Mouse (Mus musculus): ENCODE measurements around the gene Rnd1.
A peak's percentile ranks its signal among the peaks of the same experiment; 100 is the strongest.

Rnd1 gene

GRCm38 (mm10) chr15:98680660-98681059 is 3.4 kb upstream of the Rnd1 start:
- DNase-seq (ENCODE audit: low read depth in 2 of 2, low spot score in 2 of 2) = no peak

GRCm38 (mm10) chr15:98677977-98678376 is 716 bp upstream of the Rnd1 start:
- no peak for DNase-seq (ENCODE audit: low read depth in 2 of 2, low spot score in 2 of 2)

GRCm38 (mm10) chr15:98676471-98676870 is 790 bp downstream of the Rnd1 start:
- DNase-seq (ENCODE audit: low read depth in 2 of 2, low spot score in 2 of 2) = peak; percentile 15 to 31

- DNase-seq (ENCODE audit: low read depth in 2 of 2, low spot score in 2 of 2) = no peak
Measured at GRCm38 (mm10) chr15:98675634-98676250, 1.5 kb downstream of the Rnd1 start.

- DNase-seq (ENCODE audit: low read depth in 2 of 2, low spot score in 2 of 2) = no peak
Measured at GRCm38 (mm10) chr15:98674994-98675545, 2.2 kb downstream of the Rnd1 start.

GRCm38 (mm10) chr15:98674284-98674993 is 2.8 kb downstream of the Rnd1 start:
- DNase-seq (ENCODE audit: low read depth in 2 of 2, low spot score in 2 of 2) = no peak

GRCm38 (mm10) chr15:98673732-98674131 is 3.5 kb downstream of the Rnd1 start:
- DNase-seq (ENCODE audit: low read depth in 2 of 2, low spot score in 2 of 2) = no peak

- no peak for DNase-seq (ENCODE audit: low read depth in 2 of 2, low spot score in 2 of 2)
Measured at GRCm38 (mm10) chr15:98672592-98672991, 4.7 kb downstream of the Rnd1 start.

- no peak for DNase-seq (ENCODE audit: low read depth in 2 of 2, low spot score in 2 of 2)
Measured at GRCm38 (mm10) chr15:98664042-98664907, 13.0 kb downstream of the Rnd1 start.

GRCm38 (mm10) chr15:98662567-98663545 is 14.4 kb downstream of the Rnd1 start, which contains the start of gene Ddx23:
TSS of gene Ddx23 (minus strand) at chr15:98662894.
- peak; percentile 88 to 92 for DNase-seq (ENCODE audit: low read depth in 2 of 2, low spot score in 2 of 2)

- no peak for DNase-seq (ENCODE audit: low read depth in 2 of 2, low spot score in 2 of 2)
Measured at GRCm38 (mm10) chr15:98662198-98662566, 15.1 kb downstream of the Rnd1 start.

- DNase-seq (ENCODE audit: low read depth in 2 of 2, low spot score in 2 of 2) = no peak
Measured at GRCm38 (mm10) chr15:98656982-98657751, 20.1 kb downstream of the Rnd1 start.

- no peak for DNase-seq (ENCODE audit: low read depth in 2 of 2, low spot score in 2 of 2)
Measured at GRCm38 (mm10) chr15:98652174-98652573, 25.1 kb downstream of the Rnd1 start.

- no peak for DNase-seq (ENCODE audit: low read depth in 2 of 2, low spot score in 2 of 2)
Measured at GRCm38 (mm10) chr15:98651431-98651830, 25.8 kb downstream of the Rnd1 start.

GRCm38 (mm10) chr15:98648071-98648470 is 29.2 kb downstream of the Rnd1 start:
- DNase-seq (ENCODE audit: low read depth in 2 of 2, low spot score in 2 of 2) = no peak

GRCm38 (mm10) chr15:98647308-98647707 is 30.0 kb downstream of the Rnd1 start:
- no peak for DNase-seq (ENCODE audit: low read depth in 2 of 2, low spot score in 2 of 2)

- no peak for DNase-seq (ENCODE audit: low read depth in 2 of 2, low spot score in 2 of 2)
Measured at GRCm38 (mm10) chr15:98646737-98647136, 30.5 kb downstream of the Rnd1 start.

GRCm38 (mm10) chr15:98645057-98646026 is 31.9 kb downstream of the Rnd1 start:
- DNase-seq (ENCODE audit: low read depth in 2 of 2, low spot score in 2 of 2) = no peak

Data from CD8-positive naive resting alpha-beta T cell, adult 2 months (primary cell).